Mouse (Mus musculus) thymus, adult 2 months (tissue): Measurements from ENCODE around the gene Vsig2. TPM values are rescaled to one million over a fixed set of nuclear protein-coding genes. Genes with fewer than 3 reads are reported as not detected.

Experiments
- DNase-seq: peaks from one replicate; pipeline ENCODE4 v3.0.0; 2021
- H3K27ac ChIP-seq: fragments of 200-500 bp; 2 replicates; pipeline ENCODE4 v1.5.1; 2012; ENCODE audit warnings: low read length, control low read depth; ENCODE audit not compliant: control insufficient read depth, insufficient read depth
- H3K27me3 ChIP-seq: fragments of 200-500 bp; 2 replicates; pipeline ENCODE4 v1.6.1; 2012; ENCODE audit warnings: mild to moderate bottlenecking, low read length, moderate library complexity, mixed read lengths; ENCODE audit not compliant: control insufficient read depth, insufficient read depth
- H3K36me3 ChIP-seq: fragments of 200-500 bp; 2 replicates; pipeline ENCODE4 v1.6.1; 2012; ENCODE audit warnings: mild to moderate bottlenecking, low read length, moderate library complexity; ENCODE audit not compliant: control insufficient read depth, insufficient read depth
- H3K4me1 ChIP-seq: fragments of 200-500 bp; replicated peaks from 2 replicates; pipeline ENCODE4 v1.6.1; 2012; ENCODE audit warnings: low read length; ENCODE audit not compliant: control insufficient read depth, insufficient read depth
- H3K4me3 ChIP-seq: fragments of 200-500 bp; 2 replicates; pipeline ENCODE4 v1.5.1; 2012; ENCODE audit warnings: mild to moderate bottlenecking, low read length, control low read depth, moderate library complexity; ENCODE audit not compliant: control insufficient read depth, insufficient read depth
- CTCF ChIP-seq: fragments of 200-500 bp; IDR thresholded peaks from 2 replicates; pipeline ENCODE4 v1.5.1; 2012; ENCODE audit warnings: mild to moderate bottlenecking, control low read depth, low read length, moderate library complexity, borderline replicate concordance; ENCODE audit not compliant: control insufficient read depth, poor library complexity, insufficient read depth; ENCODE audit errors: extremely low read depth
- POLR2A ChIP-seq: fragments of 200-500 bp; IDR thresholded peaks from 2 replicates; pipeline ENCODE4 v1.6.1; 2012; ENCODE audit warnings: mild to moderate bottlenecking, low read length, control low read depth, moderate library complexity; ENCODE audit not compliant: control insufficient read depth, poor library complexity, insufficient read depth; ENCODE audit errors: extremely low read depth
- WGBS: fragments of 180-500 bp; shearing (Covaris S2); methylation state at CpG from one replicate; pipeline ENCODE4 v1.1.7; 2018; 5-methylcytosine and 5-hydroxymethylcytosine counted together
- polyA plus RNA-seq: library from polyadenylated mRNA; depleted of rRNA; stranded (reverse); fragments of >200 nt; gene quantifications from 2 replicates; pipeline ENCODE4 v1.2.3, GENCODE M21; 2012

Vsig2 gene
- polyA plus RNA-seq, 1 experiment, result 3.3 TPM

- no peak for DNase-seq
- TF ChIP-seq CTCF (no peak), POLR2A (no peak)
- Histone ChIP-seq H3K27ac (no peak overlapping the region), H3K27me3 (peaks cover 18% of the 10 kb centered on the region; the same call in 1 of the 2 replicates), H3K4me1 (peaks cover 6% of the 10 kb centered on the region; the same call in 1 of the 2 replicates), H3K36me3 (no peaks in the 10 kb centered on the region), H3K4me3 (no peak overlapping the region)
- 29% methylated on average over 31 of the region's 31 CpGs for WGBS
Observed at GRCm38 (mm10) chr9:37530888-37531705, 8.0 kb upstream of the Vsig2 start.

- Histone ChIP-seq H3K27me3 (no peaks in the 10 kb centered on the region; the same call in 1 of the 2 replicates), H3K4me1 (no peaks in the 10 kb centered on the region), H3K27ac (no peak overlapping the region), H3K4me3 (no peak overlapping the region), H3K36me3 (no peaks in the 10 kb centered on the region)
- 95% methylated on average over 4 of the region's 4 CpGs for WGBS
- DNase-seq, result no peak
- no peak for TF ChIP-seq CTCF
- no peak for TF ChIP-seq POLR2A
Observed at GRCm38 (mm10) chr9:37536851-37537250, 2.2 kb upstream of the Vsig2 start.

GRCm38 (mm10) chr9:37537658-37538250, 1.3 kb upstream of the Vsig2 start:
- TF ChIP-seq POLR2A, result no peak
- no peak for TF ChIP-seq CTCF
- Histone ChIP-seq H3K4me1 (no peaks in the 10 kb centered on the region), H3K36me3 (no peaks in the 10 kb centered on the region), H3K27ac (no peak overlapping the region), H3K27me3 (no peaks in the 10 kb centered on the region), H3K4me3 (no peak overlapping the region)
- WGBS, result 95% methylated on average over 5 of the region's 5 CpGs
- no peak for DNase-seq

- WGBS, result 96% methylated on average over 4 of the region's 4 CpGs
- DNase-seq, result no peak
- no peak for TF ChIP-seq CTCF
- no peak for TF ChIP-seq POLR2A
- H3K27ac ChIP-seq, result no peak overlapping the region
- 0 out of 2 replicates have a peak, but pooled peaks cover 4% of the 10 kb centered on the region for H3K4me1 ChIP-seq
- no peak overlapping the region for H3K4me3 ChIP-seq
- no peaks in the 10 kb centered on the region for H3K27me3 ChIP-seq
- no peaks in the 10 kb centered on the region for H3K36me3 ChIP-seq
Observed at GRCm38 (mm10) chr9:37540226-37540625, 1.2 kb downstream of the Vsig2 start.

GRCm38 (mm10) chr9:37540701-37541575, 1.9 kb downstream of the Vsig2 start:
- no peak overlapping the region for H3K4me3 ChIP-seq
- no peak for DNase-seq
- WGBS, result 81% methylated on average over 6 of the region's 6 CpGs
- H3K27ac ChIP-seq, result no peak overlapping the region
- H3K36me3 ChIP-seq, result no peaks in the 10 kb centered on the region
- TF ChIP-seq POLR2A (no peak), CTCF (no peak)
- H3K27me3 ChIP-seq, result no peaks in the 10 kb centered on the region
- H3K4me1 ChIP-seq, result 0 out of 2 replicates have a peak, but pooled peaks cover 6% of the 10 kb centered on the region

- TF ChIP-seq POLR2A, result no peak
- no peak for TF ChIP-seq CTCF
- no peak overlapping the region for H3K4me3 ChIP-seq
- DNase-seq, result no peak
- no peaks in the 10 kb centered on the region for H3K27me3 ChIP-seq
- 84% methylated on average over 7 of the region's 7 CpGs for WGBS
- no peak overlapping the region for H3K27ac ChIP-seq
- 0 out of 2 replicates have a peak, but pooled peaks cover 6% of the 10 kb centered on the region for H3K4me1 ChIP-seq
- no peaks in the 10 kb centered on the region for H3K36me3 ChIP-seq
Observed at GRCm38 (mm10) chr9:37541851-37542642, 3.0 kb downstream of the Vsig2 start.
